Comparison of ENCODE assay signal across 11 mouse cellular contexts in the genomic region with DNA sequence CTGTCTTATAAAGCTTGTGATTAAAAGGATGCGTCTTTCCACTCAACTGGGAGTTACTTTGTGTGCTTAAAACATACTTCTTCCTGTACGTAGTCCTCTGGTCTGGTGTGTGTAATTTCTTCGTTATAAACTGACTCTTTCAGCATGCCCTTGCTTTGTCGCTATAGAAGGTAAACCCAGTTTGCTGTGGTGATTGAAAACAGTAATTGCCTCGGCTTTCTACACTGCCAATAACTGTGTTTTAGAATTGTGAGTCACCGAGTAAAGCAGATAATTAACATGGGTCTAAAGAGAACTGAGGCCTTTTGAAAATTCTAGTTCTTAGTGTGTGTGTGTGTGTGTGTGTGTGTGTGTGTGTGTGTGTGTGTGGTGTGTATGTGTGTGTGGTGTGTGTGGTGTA.
DNase-seq lines count a peak whose midpoint lies in the region; ATAC-seq and TF ChIP-seq lines count a peak whose summit lies in the region.
"Had no signal": no experiment of that assay in that cellular context is flagged by ENCODE, and none has a peak within 500 bp of the region (broad histone marks: within the 10 kb centered on the region; RNA-seq: fewer than 3 reads in every experiment).

No protein-coding gene starts in this region.

- no peak for TF ChIP-seq CTCF in intestine, postnatal 0 days (IDR thresholded peaks at IDR 0.05; ENCODE audit: low read depth)

- H3K36me3 ChIP-seq in forebrain, embryonic 10.5 days (replicated peaks): no peaks in the 10 kb centered on the region
- H3K36me3 ChIP-seq in forebrain, embryonic 11.5 days (ENCODE audit: control insufficient read depth, insufficient read depth, low read length): no peaks in the 10 kb centered on the region
- H3K36me3 ChIP-seq in lung, embryonic 16.5 days (ENCODE audit: control insufficient read depth, insufficient read depth, low read length): no peaks in the 10 kb centered on the region
- no peaks in the 10 kb centered on the region for H3K36me3 ChIP-seq in intestine, postnatal 0 days (ENCODE audit: control insufficient read depth, insufficient read depth)
- no peaks in the 10 kb centered on the region for H3K36me3 ChIP-seq in stomach, embryonic 15.5 days

- no peak for DNase-seq in forebrain, embryonic 10.5 days (ENCODE audit: extremely low spot score, low spot score)
- DNase-seq in forebrain, embryonic 11.5 days (ENCODE audit: low spot score): no peak
- no peak for DNase-seq in lung, postnatal 4 days
- DNase-seq in frontal cortex, postnatal 36 days (ENCODE audit: low spot score in 2 of 2): no peak
- DNase-seq in cerebellum, adult 9-11 months: no peak
- DNase-seq: heart, adult 2 months; kidney, adult 18-20 months; layer of hippocampus, adult 9-11 months had no signal

- H3K4me2 ChIP-seq in forebrain, embryonic 11.5 days (ENCODE audit: low read depth, low read length, severe bottlenecking): no peak overlapping the region
- peak overlapping the region; percentile 29; the same call in 1 of the 2 replicates for H3K4me2 ChIP-seq in lung, embryonic 16.5 days (ENCODE audit: low read depth, low read length)
- H3K4me2 ChIP-seq in intestine, postnatal 0 days (replicated peaks; ENCODE audit: low read depth): peak overlapping the region; percentile 44
- peak overlapping the region; percentile 26; the same call in 1 of the 2 replicates for H3K4me2 ChIP-seq in stomach, embryonic 15.5 days

- no peaks in the 10 kb centered on the region for H3K27me3 ChIP-seq in forebrain, embryonic 10.5 days (ENCODE audit: poor library complexity, severe bottlenecking)
- H3K27me3 ChIP-seq in forebrain, embryonic 11.5 days (ENCODE audit: control insufficient read depth, insufficient read depth, low read length): no peaks in the 10 kb centered on the region
- no peaks in the 10 kb centered on the region for H3K27me3 ChIP-seq in lung, embryonic 16.5 days (ENCODE audit: control insufficient read depth, insufficient read depth, low read depth, low read length)
- H3K27me3 ChIP-seq in intestine, postnatal 0 days (replicated peaks; ENCODE audit: control insufficient read depth, insufficient read depth, low read length): no peaks in the 10 kb centered on the region
- H3K27me3 ChIP-seq in stomach, embryonic 15.5 days (replicated peaks): no peaks in the 10 kb centered on the region

- H3K9me3 ChIP-seq in forebrain, embryonic 10.5 days: no peaks in the 10 kb centered on the region
- H3K9me3 ChIP-seq in forebrain, embryonic 11.5 days (ENCODE audit: control insufficient read depth, low read length): no peaks in the 10 kb centered on the region
- no peaks in the 10 kb centered on the region for H3K9me3 ChIP-seq in lung, embryonic 16.5 days (ENCODE audit: control insufficient read depth, low read length)
- H3K9me3 ChIP-seq in intestine, postnatal 0 days (ENCODE audit: control insufficient read depth): no peaks in the 10 kb centered on the region
- no peaks in the 10 kb centered on the region for H3K9me3 ChIP-seq in stomach, embryonic 15.5 days

- no peak overlapping the region for H3K9ac ChIP-seq in forebrain, embryonic 11.5 days (ENCODE audit: low read length)
- no peak overlapping the region for H3K9ac ChIP-seq in lung, embryonic 16.5 days (ENCODE audit: low read length)
- H3K9ac ChIP-seq in intestine, postnatal 0 days (ENCODE audit: low read depth, low read length): no peak overlapping the region
- no peak overlapping the region for H3K9ac ChIP-seq in stomach, embryonic 15.5 days

- no peak for ATAC-seq in forebrain, embryonic 11.5 days (replicated peaks; ENCODE audit: low FRiP score)
- no peak for ATAC-seq in lung, embryonic 16.5 days (ENCODE audit: low read depth)
- ATAC-seq in intestine, postnatal 0 days: no peak
- ATAC-seq in stomach, embryonic 15.5 days (ENCODE audit: insufficient read depth, low FRiP score, low read depth): no peak

- 0 out of 2 replicates have a peak overlapping the region, but pooled peaks have one; percentile 48 for H3K27ac ChIP-seq in forebrain, embryonic 10.5 days
- no peak overlapping the region for H3K27ac ChIP-seq in forebrain, embryonic 11.5 days (ENCODE audit: low read depth, low read length)
- H3K27ac ChIP-seq in lung, embryonic 16.5 days (ENCODE audit: low read length): peak overlapping the region; percentile 90
- H3K27ac ChIP-seq in intestine, postnatal 0 days (ENCODE audit: low read depth, low read length): peak overlapping the region; percentile 58; the same call in 1 of the 2 replicates
- H3K27ac ChIP-seq in stomach, embryonic 15.5 days: peak overlapping the region; percentile 89
- H3K27ac ChIP-seq: heart, adult 2 months had no signal

- no peak overlapping the region for H3K4me3 ChIP-seq in forebrain, embryonic 10.5 days
- H3K4me3 ChIP-seq in forebrain, embryonic 11.5 days (ENCODE audit: low read depth, low read length): no peak overlapping the region
- no peak overlapping the region for H3K4me3 ChIP-seq in lung, embryonic 16.5 days (ENCODE audit: low read length)
- no peak overlapping the region for H3K4me3 ChIP-seq in intestine, postnatal 0 days (ENCODE audit: low read depth, low read length)
- no peak overlapping the region for H3K4me3 ChIP-seq in stomach, embryonic 15.5 days (replicated peaks)
- H3K4me3 ChIP-seq: heart, adult 2 months had no signal

- peaks cover 19% of the 10 kb centered on the region for H3K4me1 ChIP-seq in forebrain, embryonic 10.5 days
- 0 out of 2 replicates have a peak, but pooled peaks cover 4% of the 10 kb centered on the region for H3K4me1 ChIP-seq in forebrain, embryonic 11.5 days (replicated peaks; ENCODE audit: control insufficient read depth, insufficient read depth, low read length)
- H3K4me1 ChIP-seq in lung, embryonic 16.5 days (replicated peaks; ENCODE audit: control insufficient read depth, insufficient read depth, low read length): peaks cover 7% of the 10 kb centered on the region
- H3K4me1 ChIP-seq in intestine, postnatal 0 days (replicated peaks; ENCODE audit: control insufficient read depth, insufficient read depth, low read length): 0 out of 2 replicates have a peak, but pooled peaks cover 4% of the 10 kb centered on the region
- no peaks in the 10 kb centered on the region for H3K4me1 ChIP-seq in stomach, embryonic 15.5 days

- 78% methylated on average over 6 of the region's 6 CpGs for WGBS in forebrain, embryonic 10.5 days
- WGBS in forebrain, embryonic 11.5 days: 54% methylated on average over 6 of the region's 6 CpGs
- 61% methylated on average over 6 of the region's 6 CpGs for WGBS in lung, embryonic 16.5 days
- 51% methylated on average over 6 of the region's 6 CpGs for WGBS in intestine, postnatal 0 days
- 49% methylated on average over 6 of the region's 6 CpGs for WGBS in stomach, embryonic 15.5 days
